Mouse (Mus musculus): ENCODE data around the gene Clk2.
A peak's percentile ranks its signal among the peaks of the same experiment; 100 is the strongest.

The Clk2 gene

DNA sequence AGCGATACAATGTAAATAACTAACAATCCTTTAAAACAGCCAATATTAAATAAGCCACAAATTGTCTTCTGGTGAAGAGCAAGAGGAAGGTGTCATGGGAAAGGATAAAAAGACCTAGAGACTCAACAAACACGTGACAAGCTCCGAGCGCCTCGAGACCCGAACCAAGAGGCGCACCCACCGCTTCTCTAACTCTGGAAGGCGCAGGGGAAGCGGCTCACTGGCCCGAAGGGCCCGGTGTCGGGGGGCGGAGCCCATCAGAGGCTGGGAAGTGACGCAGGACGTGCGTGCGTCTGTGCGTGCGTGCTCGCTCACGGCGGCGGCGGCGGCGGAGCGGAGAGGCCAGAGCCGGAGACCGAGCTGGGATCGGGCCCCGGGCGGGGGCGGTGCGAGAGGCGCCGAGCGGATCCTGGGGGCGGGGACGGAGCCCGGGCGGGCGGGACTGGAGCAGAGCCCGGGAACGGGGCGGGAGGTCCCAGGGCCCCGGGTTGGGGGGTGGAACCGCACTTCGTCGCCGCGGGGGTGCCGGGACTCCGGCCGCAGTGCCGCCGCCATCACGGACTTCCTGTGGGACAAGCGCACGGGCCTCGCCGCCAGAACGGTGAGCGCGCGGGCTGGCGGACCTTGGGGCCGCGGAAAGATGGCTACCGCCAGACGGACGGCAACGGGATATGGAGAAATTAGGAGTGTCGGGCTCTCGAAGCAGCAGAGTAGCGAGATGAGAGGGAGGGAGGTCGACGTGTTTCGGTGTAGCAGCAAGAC is at the start of gene Clk2:
Clk2 (plus strand) TSS at position 290 of the 762 bp plus-strand sequence.
- peak; percentile 94 to 98 for DNase-seq

GRCm38 (mm10) chr3:89115522-89115921 is 49.1 kb upstream of the Clk2 start:
- peak in 1 of 2 experiments; percentile 60 for DNase-seq

GRCm38 (mm10) chr3:89123313-89123712 is 41.3 kb upstream of the Clk2 start:
- DNase-seq = no peak

DNA sequence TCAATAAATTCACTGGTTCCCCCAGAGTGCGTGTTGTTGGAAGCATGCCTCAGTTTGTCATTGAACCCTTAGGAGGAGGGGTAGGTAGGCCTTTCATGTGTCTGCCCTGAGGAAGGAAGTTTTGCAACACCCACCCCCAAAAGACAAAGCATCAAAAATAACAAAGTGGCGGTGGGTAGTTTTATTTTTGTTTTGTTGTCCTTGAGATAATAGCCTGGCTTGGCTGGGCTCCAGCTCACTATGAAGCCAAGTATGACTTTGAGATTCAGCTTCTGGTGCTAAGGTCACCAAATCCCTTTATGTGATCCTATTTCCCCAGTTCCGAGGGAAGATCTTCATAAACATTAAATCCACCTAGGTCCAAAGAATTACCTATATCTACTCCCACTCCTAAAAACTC is 40.4 kb upstream of the Clk2 start:
- DNase-seq = peak in 1 of 2 experiments; percentile 62

GRCm38 (mm10) chr3:89125981-89126380 is 38.6 kb upstream of the Clk2 start:
- DNase-seq = no peak

DNA sequence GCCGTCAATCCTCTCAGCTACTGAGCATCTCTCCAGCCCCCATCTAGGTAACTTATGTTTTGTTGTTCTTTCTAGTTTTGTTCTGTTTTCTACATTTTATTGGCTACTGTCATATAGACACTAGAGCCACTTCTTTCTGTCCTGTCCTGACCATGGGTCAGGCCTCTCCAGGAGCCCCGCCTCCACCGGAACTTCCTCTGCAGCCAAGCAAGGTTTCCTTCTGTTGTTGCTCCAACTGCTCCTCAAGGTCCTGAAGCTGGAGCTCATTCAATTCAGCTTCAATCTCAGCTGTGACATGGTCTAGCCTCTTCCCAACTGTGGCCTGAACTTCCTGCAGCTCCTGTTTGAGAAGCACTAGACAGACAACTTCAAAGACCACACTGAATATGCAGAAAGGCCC is 34.7 kb upstream of the Clk2 start:
- no peak for DNase-seq

DNA sequence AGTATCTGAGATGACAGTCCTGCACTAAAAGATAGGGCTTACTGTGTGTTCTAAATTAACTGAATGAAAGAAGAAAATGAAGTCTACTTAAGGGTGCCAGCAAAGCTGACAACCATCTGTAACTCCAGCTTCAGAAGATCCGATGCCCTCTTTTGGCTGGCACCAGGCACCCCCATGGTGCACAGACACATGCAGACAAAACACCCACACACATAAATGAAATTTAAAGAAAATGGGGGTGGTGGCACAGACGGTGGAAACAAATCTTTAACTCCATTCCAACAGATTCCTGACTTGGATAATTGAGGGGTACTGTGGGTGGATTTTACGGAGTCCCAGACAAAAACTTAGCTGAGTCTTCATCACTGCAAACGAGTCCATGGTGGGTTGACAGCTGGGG is 32.8 kb upstream of the Clk2 start:
- DNase-seq = peak in 1 of 2 experiments; percentile 6

DNA sequence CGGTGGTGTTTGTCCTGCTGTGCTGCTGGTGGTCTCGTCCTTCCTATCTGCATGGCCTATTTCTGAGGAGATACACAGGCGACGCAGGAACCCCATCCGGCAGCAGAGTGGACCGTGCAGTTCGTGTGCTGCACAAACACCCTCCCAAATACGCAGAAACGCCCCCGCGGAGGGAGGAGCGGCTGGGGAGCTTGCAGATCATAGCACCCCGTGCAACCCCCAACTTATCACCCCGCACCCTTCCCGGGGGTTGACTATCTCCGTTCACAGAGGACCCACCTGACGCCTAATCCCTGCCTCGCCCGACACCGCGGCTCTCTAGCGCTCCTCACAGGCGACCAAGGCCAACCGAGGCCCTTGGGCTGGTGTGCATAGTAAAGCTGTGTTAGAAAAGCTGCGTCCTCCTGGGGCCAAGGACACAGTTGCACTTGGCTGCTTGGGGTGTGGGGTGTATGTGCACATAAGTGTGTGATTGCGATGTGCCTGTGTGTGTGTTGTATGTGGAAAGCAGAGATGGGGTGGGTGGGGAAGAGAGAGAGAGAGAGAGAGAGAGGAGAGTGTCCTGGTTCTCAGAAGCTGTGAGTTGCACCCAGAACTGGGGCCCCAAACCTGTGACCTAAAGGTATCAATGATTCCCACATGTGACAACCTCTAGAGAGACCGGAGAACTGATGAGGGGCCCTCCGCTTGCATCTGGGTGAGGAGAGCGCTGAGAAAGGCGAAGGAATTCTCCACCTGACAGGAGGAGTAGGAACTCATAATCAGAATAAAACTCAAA is 32.1 kb upstream of the Clk2 start:
- peak; percentile 37 to 61 for DNase-seq

DNA sequence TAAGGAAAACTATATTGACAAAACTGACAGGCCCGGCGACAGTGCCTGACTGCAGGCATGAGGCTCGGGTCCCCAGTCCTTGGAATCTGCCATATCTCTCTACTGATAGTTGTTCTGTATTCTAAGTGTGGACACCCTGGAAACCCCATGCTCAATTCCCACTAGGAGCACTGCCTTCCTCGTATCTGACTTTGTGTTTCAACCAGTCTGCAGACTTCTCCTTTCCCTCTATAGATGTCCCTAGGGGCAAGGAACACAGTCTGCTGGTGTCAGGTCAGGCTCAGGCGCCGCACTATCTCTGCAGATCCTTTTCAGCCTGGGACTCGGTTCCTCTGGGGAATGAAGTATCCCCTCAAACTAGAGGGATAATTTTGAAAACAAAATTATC is 31.5 kb upstream of the Clk2 start:
- DNase-seq = no peak

- no peak for DNase-seq
Measured at GRCm38 (mm10) chr3:89133752-89134151, 30.8 kb upstream of the Clk2 start.

- no peak for DNase-seq
Measured at GRCm38 (mm10) chr3:89135958-89136357, 28.6 kb upstream of the Clk2 start, which contains the start of gene Pklr. Gene Pklr, plus strand, starts transcription at chr3:89136142.

GRCm38 (mm10) chr3:89136365-89136764 is 28.2 kb upstream of the Clk2 start:
- peak; percentile 83 to 93 for DNase-seq

DNA sequence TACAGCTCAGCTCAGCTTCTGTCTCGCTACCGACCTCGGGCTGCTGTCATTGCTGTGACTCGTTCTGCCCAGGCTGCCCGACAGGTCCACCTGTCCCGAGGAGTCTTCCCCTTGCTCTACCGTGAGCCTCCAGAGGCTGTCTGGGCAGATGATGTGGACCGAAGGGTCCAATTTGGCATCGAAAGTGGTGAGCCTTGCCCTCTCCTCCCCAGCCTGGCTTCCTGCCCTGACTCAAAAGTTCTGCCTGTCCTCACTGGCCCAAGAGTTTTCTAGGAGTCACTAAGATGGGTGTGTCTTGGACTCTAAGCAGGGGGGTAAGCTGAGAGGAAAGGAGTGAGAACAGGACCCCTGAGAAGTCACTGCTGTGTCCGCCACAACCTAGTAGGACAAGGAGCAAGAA is 19.8 kb upstream of the Clk2 start:
- DNase-seq = peak; percentile 58 to 81

- no peak for DNase-seq
Measured at GRCm38 (mm10) chr3:89145566-89145965, 19.0 kb upstream of the Clk2 start.

DNA sequence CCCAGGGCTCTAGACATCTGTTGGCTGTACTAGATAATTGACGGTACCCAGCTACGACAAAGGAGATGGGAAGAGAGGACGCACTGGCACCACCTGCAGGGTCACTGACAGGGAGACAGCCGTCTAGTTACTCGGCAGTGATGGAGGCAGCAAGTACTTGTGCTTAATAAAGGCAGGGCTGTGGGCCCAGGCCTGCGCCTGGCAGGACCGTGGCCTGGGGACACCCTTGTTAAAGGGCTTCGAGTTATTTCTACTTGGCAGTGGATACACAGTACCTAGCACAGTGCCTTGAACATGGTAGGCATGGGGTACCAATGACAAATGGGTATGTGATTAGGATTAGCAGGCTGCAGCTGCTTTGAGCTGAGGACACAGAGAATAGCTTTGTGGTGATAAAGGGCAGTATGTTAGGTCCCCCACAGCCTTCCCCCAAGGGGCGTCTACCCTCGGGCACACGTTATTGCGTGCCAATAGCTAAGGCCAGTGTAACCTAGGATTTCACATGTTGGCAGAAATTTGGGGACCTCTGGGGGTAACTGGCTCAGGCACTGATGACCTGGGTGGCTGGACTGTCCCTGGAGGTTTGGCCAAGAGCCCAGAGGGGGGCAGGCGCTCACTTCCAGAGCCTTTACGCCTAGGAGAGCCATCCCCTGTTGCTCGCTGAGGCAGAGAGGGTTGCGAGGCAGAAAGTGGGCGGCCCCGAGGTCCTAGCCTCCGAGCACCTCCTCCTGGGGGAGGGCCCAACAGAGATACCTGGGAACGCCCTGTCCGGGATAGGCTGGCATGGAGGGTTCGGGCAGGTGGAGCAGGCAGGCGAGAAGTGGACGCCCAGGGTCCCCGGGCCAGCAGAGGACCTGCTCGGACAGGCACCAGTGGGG is 17.3 kb upstream of the Clk2 start:
- peak; percentile 72 to 88 for DNase-seq

GRCm38 (mm10) chr3:89147979-89148311 is 16.6 kb upstream of the Clk2 start:
- DNase-seq = no peak

DNA sequence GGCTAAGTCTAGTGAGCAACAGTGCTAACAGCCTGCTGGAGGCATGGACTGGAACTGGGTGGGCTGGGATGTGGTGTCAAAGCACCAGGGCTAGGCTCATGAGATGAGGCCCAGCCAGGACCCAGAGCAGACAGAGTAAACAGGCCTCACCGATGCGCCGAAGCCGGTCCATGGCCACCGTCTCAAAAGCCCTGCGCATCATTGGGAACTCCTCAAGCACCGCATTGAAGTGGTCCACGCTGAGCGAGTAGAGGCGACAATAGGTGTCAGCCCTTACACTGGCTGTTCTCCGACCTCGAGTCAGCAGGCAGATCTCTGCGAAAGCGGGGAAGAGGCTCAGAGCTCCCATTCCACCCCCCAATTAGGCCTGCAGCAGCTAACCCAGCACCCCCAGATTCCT is 16.0 kb upstream of the Clk2 start:
- DNase-seq = no peak

DNA sequence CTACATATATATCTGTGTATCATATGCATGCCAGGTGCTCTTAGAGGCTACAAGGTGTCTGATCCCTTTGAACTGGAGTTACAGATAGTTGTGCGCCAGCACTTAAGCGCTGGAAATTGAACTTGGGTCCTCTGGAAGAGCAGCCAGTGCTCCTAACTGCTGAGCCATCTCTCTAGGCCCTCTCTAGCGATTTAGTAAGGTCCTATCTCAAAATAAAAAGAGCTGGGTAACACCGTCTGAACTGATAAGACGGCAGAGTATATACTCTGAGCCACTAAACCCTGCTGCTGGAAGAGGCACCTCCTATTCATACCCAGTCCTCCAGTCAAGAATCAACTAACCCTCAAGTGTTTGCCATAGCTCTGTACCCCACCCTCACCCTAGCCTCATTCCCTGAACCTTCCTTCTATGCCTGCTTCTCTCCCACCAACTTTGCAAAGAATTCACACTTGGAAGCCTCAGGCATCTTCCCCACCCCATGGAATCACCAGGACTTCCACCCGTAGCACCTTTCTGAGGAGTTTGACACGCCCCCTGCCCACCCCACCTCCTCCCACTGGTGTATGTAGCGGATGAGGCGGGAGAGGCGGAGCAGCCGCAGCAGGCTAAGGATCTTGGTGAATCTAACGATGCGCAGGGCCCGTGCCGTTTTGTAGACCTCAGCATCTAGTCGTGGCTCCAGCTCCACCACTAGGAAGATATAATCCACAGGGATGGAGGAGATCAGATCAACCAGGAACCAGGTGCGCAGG is 12.3 kb upstream of the Clk2 start:
- no peak for DNase-seq

DNA sequence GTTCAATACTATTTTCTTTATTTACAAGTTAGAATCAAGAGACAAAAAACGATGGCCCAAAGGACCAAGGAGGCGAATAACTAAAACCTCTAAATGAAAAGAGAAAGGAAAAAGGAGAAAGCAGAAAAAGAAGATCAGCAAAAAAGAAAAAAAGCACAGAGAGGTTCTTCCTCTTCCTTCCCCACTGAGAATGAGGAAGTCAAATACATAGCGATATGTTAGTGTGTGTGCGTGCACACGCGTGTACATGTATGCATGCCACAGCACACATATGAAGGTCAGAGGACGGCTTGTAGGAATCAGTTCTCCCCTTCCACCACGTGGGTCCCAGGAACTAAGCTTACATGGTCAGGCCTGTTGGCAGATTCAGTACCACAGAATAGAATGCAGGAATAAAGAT is 7.6 kb upstream of the Clk2 start:
- no peak for DNase-seq

DNA sequence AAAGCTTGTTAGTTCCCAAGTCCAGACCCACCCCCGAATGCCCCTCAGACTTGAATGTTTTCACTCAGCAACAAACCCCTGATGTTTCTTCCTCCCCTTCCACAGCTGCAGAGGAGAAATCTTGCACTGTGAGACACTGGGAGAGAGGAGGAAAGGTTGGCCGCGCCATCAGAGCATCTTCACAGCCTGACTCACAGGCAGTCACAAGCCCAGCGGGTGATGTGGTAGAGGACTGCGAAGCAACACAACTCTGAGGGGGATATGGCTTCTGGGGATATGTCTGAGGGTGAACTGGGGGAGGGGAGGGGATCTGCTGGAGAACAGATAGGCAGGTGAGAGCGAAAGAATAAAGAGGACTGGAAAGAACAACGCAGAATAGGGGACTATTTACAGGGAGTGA is 5.9 kb upstream of the Clk2 start:
- peak in 1 of 2 experiments; percentile 26 for DNase-seq

DNA sequence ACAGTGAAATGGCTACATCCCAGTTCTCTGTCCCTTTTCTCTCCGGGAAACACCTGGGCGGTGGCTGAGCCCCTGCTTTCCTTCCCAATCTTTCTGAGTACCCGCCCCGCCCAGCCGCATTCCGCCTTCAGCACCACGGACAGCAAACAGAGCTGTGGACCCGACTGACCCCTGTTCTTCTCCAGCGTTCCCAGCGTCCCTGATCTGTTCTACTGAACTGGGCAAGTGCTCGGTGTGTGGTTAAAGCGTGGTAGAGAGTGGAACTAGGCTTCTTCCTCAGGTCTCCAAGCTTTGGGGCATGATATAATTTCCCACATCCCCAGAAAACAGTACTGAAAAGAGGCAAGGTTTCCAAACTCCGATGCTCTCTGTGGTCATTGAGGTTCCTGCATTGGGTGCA is 5.4 kb upstream of the Clk2 start:
- DNase-seq = peak; percentile 74 to 83

- DNase-seq = peak; percentile 64 to 79
Measured at GRCm38 (mm10) chr3:89159616-89160344, 4.8 kb upstream of the Clk2 start, which contains the start of gene Hcn3. Gene Hcn3, minus strand, starts transcription at chr3:89160196.

Data from kidney, postnatal 25 days (tissue).